In genomic region chr15:37060831-37061230, GRCm38 (mm10) we compare ENCODE assay signal across 15 mouse cellular contexts.
"Had no signal": no experiment of that assay in that cellular context is flagged by ENCODE, and none has a peak within 500 bp of the region (broad histone marks: within the 10 kb centered on the region; RNA-seq: fewer than 3 reads in every experiment).

No protein-coding gene starts in this region.

- H3K4me3 ChIP-seq: megakaryocyte, embryonic 14.5 days; midbrain, embryonic 13.5 days; midbrain, embryonic 15.5 days; neural tube, embryonic 12.5 days; stomach, embryonic 15.5 days had no signal

- H3K36me3 ChIP-seq: midbrain, embryonic 13.5 days; midbrain, embryonic 15.5 days; neural tube, embryonic 12.5 days; stomach, embryonic 15.5 days had no signal

- H3K9ac ChIP-seq: lung, embryonic 14.5 days; midbrain, embryonic 13.5 days; midbrain, embryonic 15.5 days; neural tube, embryonic 12.5 days; stomach, embryonic 15.5 days had no signal

- DNase-seq: lung, adult 18-20 months; lung, embryonic 14.5 days; lung, postnatal 10 days; right cerebral cortex, postnatal 14 days; thymus, adult 2 months; thymus, postnatal 25 days; thymus, postnatal 4 days had no signal

- ATAC-seq: midbrain, embryonic 13.5 days; midbrain, embryonic 15.5 days had no signal

- H3K4me1 ChIP-seq: stomach, embryonic 15.5 days had no signal

- H3K4me2 ChIP-seq: lung, embryonic 14.5 days; midbrain, embryonic 11.5 days; midbrain, embryonic 13.5 days; midbrain, embryonic 15.5 days; neural tube, embryonic 12.5 days; stomach, embryonic 15.5 days had no signal

- H3K27me3 ChIP-seq: midbrain, embryonic 13.5 days; midbrain, embryonic 15.5 days; neural tube, embryonic 12.5 days; stomach, embryonic 15.5 days had no signal

- H3K27ac ChIP-seq: macrophage; midbrain, embryonic 13.5 days; midbrain, embryonic 15.5 days; neural tube, embryonic 12.5 days; stomach, embryonic 15.5 days; stomach, postnatal 0 days had no signal

- H3K9me3 ChIP-seq: midbrain, embryonic 13.5 days; midbrain, embryonic 15.5 days; neural tube, embryonic 12.5 days; stomach, embryonic 15.5 days had no signal
